Mouse (Mus musculus): ENCODE measurements at regions not wholly inside any gene's neighbourhood (a gene's known extent, or its start where the extent isn't known, plus 50 kb on each side); places are given as distances from the start of the nearest gene placed in this dataset.

- Histone ChIP-seq H3K4me3 (ENCODE audit: extremely low read depth, insufficient read depth, insufficient read length) (no peak overlapping the region), H3K27ac (ENCODE audit: insufficient read depth, low read length) (no peak overlapping the region), H3K4me1 (ENCODE audit: control insufficient read depth, insufficient read depth, insufficient read length) (no peaks in the 10 kb centered on the region), H3K27me3 (ENCODE audit: control insufficient read depth, insufficient read depth, low read length) (no peaks in the 10 kb centered on the region), H3K36me3 (ENCODE audit: control insufficient read depth, insufficient read depth, low read length) (no peaks in the 10 kb centered on the region)
- DNase-seq (ENCODE audit: low read depth in 1 of 2, low spot score in 2 of 2): no peak
- no peak for TF ChIP-seq POLR2A (IDR thresholded peaks at IDR 0.05; ENCODE audit: low read depth, low read length)
- no peak for TF ChIP-seq CTCF (IDR thresholded peaks at IDR 0.05; ENCODE audit: extremely low read depth, insufficient read depth, insufficient read length, insufficient replicate concordance)
- 95% methylated on average over 3 of the region's 3 CpGs for WGBS
These were observed 112.7 kb upstream of the Dpt start for GRCm38 (mm10) chr1:164683788-164684187.

GRCm38 (mm10) chr1:164682867-164683599, 113.4 kb upstream of the Dpt start:
- H3K36me3 ChIP-seq (ENCODE audit: control insufficient read depth, insufficient read depth, low read length): no peaks in the 10 kb centered on the region
- H3K4me3 ChIP-seq (ENCODE audit: extremely low read depth, insufficient read depth, insufficient read length): no peak overlapping the region
- DNase-seq (ENCODE audit: low read depth in 1 of 2, low spot score in 2 of 2): no peak
- 85% methylated on average over 5 of the region's 5 CpGs for WGBS
- H3K27me3 ChIP-seq (ENCODE audit: control insufficient read depth, insufficient read depth, low read length): no peaks in the 10 kb centered on the region
- no peak overlapping the region for H3K27ac ChIP-seq (ENCODE audit: insufficient read depth, low read length)
- no peaks in the 10 kb centered on the region for H3K4me1 ChIP-seq (ENCODE audit: control insufficient read depth, insufficient read depth, insufficient read length)
- TF ChIP-seq POLR2A (IDR thresholded peaks at IDR 0.05; ENCODE audit: low read depth, low read length): no peak
- no peak for TF ChIP-seq CTCF (IDR thresholded peaks at IDR 0.05; ENCODE audit: extremely low read depth, insufficient read depth, insufficient read length, insufficient replicate concordance)

- TF ChIP-seq POLR2A (IDR thresholded peaks at IDR 0.05; ENCODE audit: low read depth, low read length) (no peak), CTCF (IDR thresholded peaks at IDR 0.05; ENCODE audit: extremely low read depth, insufficient read depth, insufficient read length, insufficient replicate concordance) (no peak)
- Histone ChIP-seq H3K36me3 (ENCODE audit: control insufficient read depth, insufficient read depth, low read length) (no peaks in the 10 kb centered on the region), H3K27ac (ENCODE audit: insufficient read depth, low read length) (no peak overlapping the region), H3K4me1 (ENCODE audit: control insufficient read depth, insufficient read depth, insufficient read length) (no peaks in the 10 kb centered on the region), H3K27me3 (ENCODE audit: control insufficient read depth, insufficient read depth, low read length) (no peaks in the 10 kb centered on the region), H3K4me3 (ENCODE audit: extremely low read depth, insufficient read depth, insufficient read length) (no peak overlapping the region)
- no peak for DNase-seq (ENCODE audit: low read depth in 1 of 2, low spot score in 2 of 2)
- WGBS: 77% methylated on average over 6 of the region's 6 CpGs
These were observed 114.0 kb upstream of the Dpt start for GRCm38 (mm10) chr1:164682426-164682825.

- no peaks in the 10 kb centered on the region for H3K36me3 ChIP-seq (ENCODE audit: control insufficient read depth, insufficient read depth, low read length)
- WGBS: 8% methylated on average over 5 of the region's 5 CpGs
- TF ChIP-seq POLR2A (IDR thresholded peaks at IDR 0.05; ENCODE audit: low read depth, low read length) (no peak), CTCF (IDR thresholded peaks at IDR 0.05; ENCODE audit: extremely low read depth, insufficient read depth, insufficient read length, insufficient replicate concordance) (no peak)
- no peaks in the 10 kb centered on the region for H3K27me3 ChIP-seq (ENCODE audit: control insufficient read depth, insufficient read depth, low read length)
- H3K4me1 ChIP-seq (ENCODE audit: control insufficient read depth, insufficient read depth, insufficient read length): no peaks in the 10 kb centered on the region
- H3K27ac ChIP-seq (ENCODE audit: insufficient read depth, low read length): no peak overlapping the region
- no peak overlapping the region for H3K4me3 ChIP-seq (ENCODE audit: extremely low read depth, insufficient read depth, insufficient read length)
- DNase-seq (ENCODE audit: low read depth in 1 of 2, low spot score in 2 of 2): peak in 1 of 2 experiments; percentile 6
These were observed 114.9 kb upstream of the Dpt start for GRCm38 (mm10) chr1:164681582-164681981.

- WGBS: 86% methylated on average over 3 of the region's 3 CpGs
- Histone ChIP-seq H3K4me1 (ENCODE audit: control insufficient read depth, insufficient read depth, insufficient read length) (no peaks in the 10 kb centered on the region), H3K36me3 (ENCODE audit: control insufficient read depth, insufficient read depth, low read length) (no peaks in the 10 kb centered on the region), H3K27me3 (ENCODE audit: control insufficient read depth, insufficient read depth, low read length) (no peaks in the 10 kb centered on the region), H3K4me3 (ENCODE audit: extremely low read depth, insufficient read depth, insufficient read length) (no peak overlapping the region), H3K27ac (ENCODE audit: insufficient read depth, low read length) (no peak overlapping the region)
- TF ChIP-seq CTCF (IDR thresholded peaks at IDR 0.05; ENCODE audit: extremely low read depth, insufficient read depth, insufficient read length, insufficient replicate concordance) (no peak), POLR2A (IDR thresholded peaks at IDR 0.05; ENCODE audit: low read depth, low read length) (no peak)
- DNase-seq (ENCODE audit: low read depth in 1 of 2, low spot score in 2 of 2): no peak
These were observed 118.1 kb upstream of the Dpt start for GRCm38 (mm10) chr1:164678303-164678702.

- TF ChIP-seq POLR2A (IDR thresholded peaks at IDR 0.05; ENCODE audit: low read depth, low read length): no peak
- no peak for TF ChIP-seq CTCF (IDR thresholded peaks at IDR 0.05; ENCODE audit: extremely low read depth, insufficient read depth, insufficient read length, insufficient replicate concordance)
- DNase-seq (ENCODE audit: low read depth in 1 of 2, low spot score in 2 of 2): peak in 1 of 2 experiments; percentile 38
These were observed 144.2 kb upstream of the Dpt start for GRCm38 (mm10) chr1:164652244-164652643.

GRCm38 (mm10) chr1:164637901-164638462, 158.5 kb upstream of the Dpt start:
- H3K27ac ChIP-seq (ENCODE audit: insufficient read depth, low read length): no peak overlapping the region
- no peaks in the 10 kb centered on the region for H3K4me1 ChIP-seq (ENCODE audit: control insufficient read depth, insufficient read depth, insufficient read length)
- no peaks in the 10 kb centered on the region for H3K36me3 ChIP-seq (ENCODE audit: control insufficient read depth, insufficient read depth, low read length)
- DNase-seq (ENCODE audit: low read depth in 1 of 2, low spot score in 2 of 2): no peak
- no peaks in the 10 kb centered on the region for H3K27me3 ChIP-seq (ENCODE audit: control insufficient read depth, insufficient read depth, low read length)
- 90% methylated on average over 7 of the region's 7 CpGs for WGBS
- no peak overlapping the region for H3K4me3 ChIP-seq (ENCODE audit: extremely low read depth, insufficient read depth, insufficient read length)
- TF ChIP-seq CTCF (IDR thresholded peaks at IDR 0.05; ENCODE audit: extremely low read depth, insufficient read depth, insufficient read length, insufficient replicate concordance) (no peak), POLR2A (IDR thresholded peaks at IDR 0.05; ENCODE audit: low read depth, low read length) (no peak)

More at GRCm38 (mm10) chr1:164652244-164652643, 144.2 kb upstream of the Dpt start:
- WGBS: 90% methylated on average over 1 of the region's 1 CpGs
- H3K36me3 ChIP-seq (ENCODE audit: control insufficient read depth, insufficient read depth, low read length): no peaks in the 10 kb centered on the region
- H3K27ac ChIP-seq (ENCODE audit: insufficient read depth, low read length): no peak overlapping the region
- H3K4me1 ChIP-seq (ENCODE audit: control insufficient read depth, insufficient read depth, insufficient read length): no peaks in the 10 kb centered on the region
- no peak overlapping the region for H3K4me3 ChIP-seq (ENCODE audit: extremely low read depth, insufficient read depth, insufficient read length)
- no peaks in the 10 kb centered on the region for H3K27me3 ChIP-seq (ENCODE audit: control insufficient read depth, insufficient read depth, low read length)
